In genomic region chr1:75422216-75422822, GRCm38 (mm10) we compare ENCODE assay signal across 9 mouse cellular contexts. TPM values are rescaled to one million over a fixed set of nuclear protein-coding genes. Genes with fewer than 3 reads are reported as not detected.
DNase-seq lines count a peak whose midpoint lies in the region; ATAC-seq and TF ChIP-seq lines count a peak whose summit lies in the region.
"Had no signal": no experiment of that assay in that cellular context is flagged by ENCODE, and none has a peak within 500 bp of the region (broad histone marks: within the 10 kb centered on the region; RNA-seq: fewer than 3 reads in every experiment).

No protein-coding gene starts in this region.

- H3K9me3 ChIP-seq in heart, embryonic 13.5 days, result no peaks in the 10 kb centered on the region
- H3K9me3 ChIP-seq in ES-Bruce4 (replicated peaks; ENCODE audit: control insufficient read depth, insufficient read depth, low read length, poor library complexity, severe bottlenecking), result no peaks in the 10 kb centered on the region
- H3K9me3 ChIP-seq in forebrain, embryonic 16.5 days (ENCODE audit: control insufficient read depth, low read length), result no peaks in the 10 kb centered on the region
- H3K9me3 ChIP-seq in liver, embryonic 15.5 days (replicated peaks), result no peaks in the 10 kb centered on the region

- no peak for DNase-seq in heart, adult 9 months (ENCODE audit: low spot score in 2 of 2)
- no peak for DNase-seq in layer of hippocampus, adult 8-10 months (ENCODE audit: low spot score in 2 of 2)
- no peak for DNase-seq in layer of hippocampus, adult 11-12 months (ENCODE audit: low spot score)
- DNase-seq in spleen, postnatal 10 days (ENCODE audit: low spot score in 2 of 2), result no peak
- DNase-seq: gastrocnemius, postnatal 25 days had no signal

- no peak overlapping the region for H3K27ac ChIP-seq in heart, embryonic 13.5 days (replicated peaks)
- H3K27ac ChIP-seq in ES-Bruce4 (ENCODE audit: insufficient read depth, low read length), result no peak overlapping the region
- H3K27ac ChIP-seq in forebrain, embryonic 16.5 days (ENCODE audit: low read length), result no peak overlapping the region
- no peak overlapping the region for H3K27ac ChIP-seq in liver, embryonic 15.5 days (replicated peaks)

- peaks cover 87% of the 10 kb centered on the region for H3K36me3 ChIP-seq in heart, embryonic 13.5 days
- no peaks in the 10 kb centered on the region for H3K36me3 ChIP-seq in ES-Bruce4 (ENCODE audit: control insufficient read depth, insufficient read depth, low read length, poor library complexity, severe bottlenecking)
- H3K36me3 ChIP-seq in forebrain, embryonic 16.5 days (ENCODE audit: control insufficient read depth, insufficient read depth), result no peaks in the 10 kb centered on the region
- no peaks in the 10 kb centered on the region for H3K36me3 ChIP-seq in liver, embryonic 15.5 days (replicated peaks)

- TF ChIP-seq CTCF in ES-Bruce4 (IDR thresholded peaks at IDR 0.05; ENCODE audit: low read depth, low read length), result no peak

- TF ChIP-seq POLR2A in ES-Bruce4 (IDR thresholded peaks at IDR 0.05; ENCODE audit: insufficient read depth, low read length), result no peak

- H3K27me3 ChIP-seq in heart, embryonic 13.5 days (replicated peaks), result peaks cover 53% of the 10 kb centered on the region
- peaks cover 21% of the 10 kb centered on the region for H3K27me3 ChIP-seq in ES-Bruce4 (ENCODE audit: control insufficient read depth, insufficient read depth, low read length, poor library complexity, severe bottlenecking)
- H3K27me3 ChIP-seq in forebrain, embryonic 16.5 days (replicated peaks; ENCODE audit: control insufficient read depth, insufficient read depth, low read length), result peaks cover 46% of the 10 kb centered on the region
- H3K27me3 ChIP-seq in liver, embryonic 15.5 days, result peaks cover 76% of the 10 kb centered on the region

- peak overlapping the region; percentile 65 for H3K4me2 ChIP-seq in heart, embryonic 13.5 days
- peak overlapping the region; percentile 54 for H3K4me2 ChIP-seq in forebrain, embryonic 16.5 days (ENCODE audit: low read length)
- peak overlapping the region; percentile 52 for H3K4me2 ChIP-seq in liver, embryonic 15.5 days

- peak overlapping the region; percentile 76 for H3K9ac ChIP-seq in heart, embryonic 13.5 days
- H3K9ac ChIP-seq in ES-Bruce4 (ENCODE audit: low read depth, poor library complexity, severe bottlenecking), result peak overlapping the region; percentile 25
- peak overlapping the region; percentile 50 for H3K9ac ChIP-seq in forebrain, embryonic 16.5 days (replicated peaks; ENCODE audit: low read depth, low read length)
- no peak overlapping the region for H3K9ac ChIP-seq in liver, embryonic 15.5 days

- ATAC-seq in heart, embryonic 13.5 days (ENCODE audit: extremely low read depth, insufficient number of reproducible peaks, low FRiP score, low TSS enrichment), result no peak
- no peak for ATAC-seq in forebrain, embryonic 16.5 days
- ATAC-seq in liver, embryonic 15.5 days (ENCODE audit: insufficient read depth), result no peak

- H3K4me1 ChIP-seq in heart, embryonic 13.5 days, result peaks cover 38% of the 10 kb centered on the region
- no peaks in the 10 kb centered on the region for H3K4me1 ChIP-seq in ES-Bruce4 (ENCODE audit: control insufficient read depth, insufficient read depth, low read length)
- H3K4me1 ChIP-seq in forebrain, embryonic 16.5 days (replicated peaks; ENCODE audit: control insufficient read depth, insufficient read depth, low read length), result peaks cover 18% of the 10 kb centered on the region
- H3K4me1 ChIP-seq in liver, embryonic 15.5 days (replicated peaks), result peaks cover 11% of the 10 kb centered on the region

- H3K4me3 ChIP-seq in heart, embryonic 13.5 days, result peak overlapping the region; percentile 38
- peak overlapping the region; percentile 32 for H3K4me3 ChIP-seq in ES-Bruce4 (ENCODE audit: low read depth, low read length)
- peak overlapping the region; percentile 42 for H3K4me3 ChIP-seq in forebrain, embryonic 16.5 days (replicated peaks; ENCODE audit: low read length)
- peak overlapping the region; percentile 23; the same call in 1 of the 2 replicates for H3K4me3 ChIP-seq in liver, embryonic 15.5 days (replicated peaks)

- 16% methylated on average over 32 of the region's 32 CpGs for WGBS in heart, embryonic 13.5 days
- 2% methylated on average over 31 of the region's 32 CpGs for WGBS in forebrain, embryonic 16.5 days
- WGBS in liver, embryonic 15.5 days (ENCODE audit: insufficient replicate concordance), result 4% methylated on average over 32 of the region's 32 CpGs

- no peak for TF ChIP-seq EP300 in ES-Bruce4 (IDR thresholded peaks at IDR 0.05; ENCODE audit: insufficient read depth, low read depth, low read length)

RNA-seq across cellular contexts. Expression of gene Gmppa, which starts 13.4 kb away (rescaled TPM):
- polyA plus RNA-seq in heart, embryonic 13.5 days (2015; fragmentation: Nextera tagmentation; extraction: Ambion mirVana), result 70.7 and 73.7 TPM in 2 replicates
- 35.2 and 36.5 TPM in 2 replicates for polyA plus RNA-seq in ES-Bruce4 (2011; ENCODE audit: insufficient read depth, insufficient read length, low read depth, missing spikeins)
- polyA plus RNA-seq in forebrain, embryonic 16.5 days (2015; fragmentation: Nextera tagmentation; extraction: Ambion mirVana), result 86.4 and 93.1 TPM in 2 replicates
- polyA plus RNA-seq in liver, embryonic 15.5 days (2015; fragmentation: Nextera tagmentation; extraction: Ambion mirVana), result 33.8 and 35.2 TPM in 2 replicates
- total RNA-seq in layer of hippocampus, adult 8-10 months (2022), result 10 to 100 TPM; 58.3 to 77.2 (median 72.7) TPM

RNA-seq across cellular contexts. Expression of gene Asic4, which starts 27.9 kb away (rescaled TPM):
- 0.28 and 0.31 TPM in 2 replicates for polyA plus RNA-seq in heart, embryonic 13.5 days (2015; fragmentation: Nextera tagmentation; extraction: Ambion mirVana)
- polyA plus RNA-seq in ES-Bruce4 (2011; ENCODE audit: insufficient read depth, insufficient read length, low read depth, missing spikeins), result not detected in 2 replicates
- 4.0 and 7.2 TPM in 2 replicates for polyA plus RNA-seq in forebrain, embryonic 16.5 days (2015; fragmentation: Nextera tagmentation; extraction: Ambion mirVana)
- polyA plus RNA-seq in liver, embryonic 15.5 days (2015; fragmentation: Nextera tagmentation; extraction: Ambion mirVana), result 0.05 TPM in 1 of 2 replicates, not detected in the other
- 1 to 10 TPM; 5.8 to 6.6 (median 6.0) TPM for total RNA-seq in layer of hippocampus, adult 8-10 months (2022)
- total RNA-seq: gastrocnemius, postnatal 25 days had no signal

RNA-seq across cellular contexts. Expression of gene Speg, which starts 47.2 kb away (rescaled TPM):
- polyA plus RNA-seq in heart, embryonic 13.5 days (2015; fragmentation: Nextera tagmentation; extraction: Ambion mirVana), result 55.1 and 58.8 TPM in 2 replicates
- 18.0 and 19.8 TPM in 2 replicates for polyA plus RNA-seq in ES-Bruce4 (2011; ENCODE audit: insufficient read depth, insufficient read length, low read depth, missing spikeins)
- polyA plus RNA-seq in forebrain, embryonic 16.5 days (2015; fragmentation: Nextera tagmentation; extraction: Ambion mirVana), result 10.7 and 12.9 TPM in 2 replicates
- polyA plus RNA-seq in liver, embryonic 15.5 days (2015; fragmentation: Nextera tagmentation; extraction: Ambion mirVana), result 8.7 and 9.4 TPM in 2 replicates
- 100 to 1,000 TPM; 168 to 185 (median 182) TPM for total RNA-seq in layer of hippocampus, adult 8-10 months (2022)

RNA-seq across cellular contexts. Expression of gene Chpf, which starts 56.8 kb away (rescaled TPM):
- 26.0 and 28.6 TPM in 2 replicates for polyA plus RNA-seq in heart, embryonic 13.5 days (2015; fragmentation: Nextera tagmentation; extraction: Ambion mirVana)
- 13.3 and 15.1 TPM in 2 replicates for polyA plus RNA-seq in ES-Bruce4 (2011; ENCODE audit: insufficient read depth, insufficient read length, low read depth, missing spikeins)
- polyA plus RNA-seq in forebrain, embryonic 16.5 days (2015; fragmentation: Nextera tagmentation; extraction: Ambion mirVana), result 28.1 and 29.2 TPM in 2 replicates
- 4.0 and 4.3 TPM in 2 replicates for polyA plus RNA-seq in liver, embryonic 15.5 days (2015; fragmentation: Nextera tagmentation; extraction: Ambion mirVana)
- 10 to 100 TPM; 71.4 to 79.7 (median 77.2) TPM for total RNA-seq in layer of hippocampus, adult 8-10 months (2022)

RNA-seq across cellular contexts. Expression of gene Tmem198, which starts 57.0 kb away (rescaled TPM):
- polyA plus RNA-seq in heart, embryonic 13.5 days (2015; fragmentation: Nextera tagmentation; extraction: Ambion mirVana), result 0.43 and 0.49 TPM in 2 replicates
- 0.27 and 0.53 TPM in 2 replicates for polyA plus RNA-seq in ES-Bruce4 (2011; ENCODE audit: insufficient read depth, insufficient read length, low read depth, missing spikeins)
- 59.8 and 60.5 TPM in 2 replicates for polyA plus RNA-seq in forebrain, embryonic 16.5 days (2015; fragmentation: Nextera tagmentation; extraction: Ambion mirVana)
- polyA plus RNA-seq in liver, embryonic 15.5 days (2015; fragmentation: Nextera tagmentation; extraction: Ambion mirVana), result 0.06 and 0.15 TPM in 2 replicates
- total RNA-seq in layer of hippocampus, adult 8-10 months (2022), result 10 to 100 TPM; 49.1 to 64.8 (median 55.6) TPM
